Mouse (Mus musculus): ENCODE data around the gene Galk2.

The Galk2 gene

GRCm38 (mm10) chr2:125900797-125901410 is 42.0 kb downstream of the Galk2 start:
- DNase-seq (ENCODE audit: low read depth) = peak; percentile 55

GRCm38 (mm10) chr2:125901426-125901825 is 42.5 kb downstream of the Galk2 start:
- no peak for DNase-seq (ENCODE audit: low read depth)

- DNase-seq (ENCODE audit: low read depth) = no peak
Observed at GRCm38 (mm10) chr2:125906407-125907066, 47.6 kb downstream of the Galk2 start.

- no peak for DNase-seq (ENCODE audit: low read depth)
Observed at GRCm38 (mm10) chr2:125907580-125908255, 48.8 kb downstream of the Galk2 start.

GRCm38 (mm10) chr2:125914167-125914566 is 55.3 kb downstream of the Galk2 start:
- DNase-seq (ENCODE audit: low read depth) = peak; percentile 82

- no peak for DNase-seq (ENCODE audit: low read depth)
Observed at GRCm38 (mm10) chr2:125914713-125915112, 55.8 kb downstream of the Galk2 start.

GRCm38 (mm10) chr2:125916652-125917296 is 57.9 kb downstream of the Galk2 start:
- DNase-seq (ENCODE audit: low read depth) = no peak

- no peak for DNase-seq (ENCODE audit: low read depth)
Observed at GRCm38 (mm10) chr2:125917297-125917679, 58.4 kb downstream of the Galk2 start.

GRCm38 (mm10) chr2:125921273-125921672 is 62.4 kb downstream of the Galk2 start:
- no peak for DNase-seq (ENCODE audit: low read depth)

- DNase-seq (ENCODE audit: low read depth) = no peak
Observed at GRCm38 (mm10) chr2:125922149-125922548, 63.2 kb downstream of the Galk2 start.

GRCm38 (mm10) chr2:125922877-125923276 is 64.0 kb downstream of the Galk2 start:
- peak; percentile 85 for DNase-seq (ENCODE audit: low read depth)

- DNase-seq (ENCODE audit: low read depth) = peak; percentile 66
Observed at GRCm38 (mm10) chr2:125923346-125923745, 64.4 kb downstream of the Galk2 start.

- no peak for DNase-seq (ENCODE audit: low read depth)
Observed at GRCm38 (mm10) chr2:125924554-125924953, 65.6 kb downstream of the Galk2 start.

- peak; percentile 51 for DNase-seq (ENCODE audit: low read depth)
Observed at GRCm38 (mm10) chr2:125925081-125925480, 66.2 kb downstream of the Galk2 start.

GRCm38 (mm10) chr2:125929396-125929795 is 70.5 kb downstream of the Galk2 start:
- DNase-seq (ENCODE audit: low read depth) = peak; percentile 47

- DNase-seq (ENCODE audit: low read depth) = peak; percentile 91
Observed at GRCm38 (mm10) chr2:125929872-125930271, 71.0 kb downstream of the Galk2 start.

- no peak for DNase-seq (ENCODE audit: low read depth)
Observed at GRCm38 (mm10) chr2:125931193-125931592, 72.3 kb downstream of the Galk2 start.

GRCm38 (mm10) chr2:125932734-125933133 is 73.8 kb downstream of the Galk2 start:
- peak; percentile 76 for DNase-seq (ENCODE audit: low read depth)

- DNase-seq (ENCODE audit: low read depth) = peak; percentile 31
Observed at GRCm38 (mm10) chr2:125933977-125934376, 75.1 kb downstream of the Galk2 start.

GRCm38 (mm10) chr2:125936396-125936795 is 77.5 kb downstream of the Galk2 start:
- peak; percentile 22 for DNase-seq (ENCODE audit: low read depth)

GRCm38 (mm10) chr2:125938993-125939642 is 80.2 kb downstream of the Galk2 start:
- DNase-seq (ENCODE audit: low read depth) = peak; percentile 87

GRCm38 (mm10) chr2:125941111-125941785 is 82.3 kb downstream of the Galk2 start:
- peak; percentile 78 for DNase-seq (ENCODE audit: low read depth)
